Mouse (Mus musculus) Patski (cell line): ENCODE data around the gene Crim1. TPM values are rescaled to one million over a fixed set of nuclear protein-coding genes. Genes with fewer than 3 reads are reported as not detected.

Experiments
- ATAC-seq: fragments of 100-300 bp; one replicate; pipeline ENCODE4 v1.8.0; 2021
- CTCF ChIA-PET: fragments of 350-600 bp; sonication (Branson Sonifier 250); formaldehyde crosslinking; loops from one replicate; lab custom pipeline; 2022; ENCODE audit warnings: inconsistent platforms; lab: Charles Lee
- POLR2A ChIA-PET: fragments of 350-600 bp; sonication (Branson Sonifier 250); formaldehyde crosslinking; loops from one replicate; lab custom pipeline; 2022; ENCODE audit warnings: antibody characterized with exemption, inconsistent platforms; lab: Charles Lee
- DNase-seq: peaks from one replicate; pipeline ENCODE4 v3.0.0-alpha.2; 2011; ENCODE audit warnings: low read depth, low spot score
- H3K27me3 ChIP-seq: fragments of 371-371 bp; one replicate; pipeline ENCODE4 v1.5.1; 2021
- CTCF ChIP-seq: fragments of 100-300 bp; IDR thresholded peaks from one replicate; pipeline ENCODE4 v1.5.1; 2021
- in situ Hi-C: fragments of 300-500 bp; cut with MboI; formaldehyde crosslinking; loops from 3 replicates; pipeline ENCODE4 v1.11.1; 2018; ENCODE audit warnings: low pct_unique_long_range_greater_than_20kb, mixed read lengths
- polyA plus RNA-seq: library from polyadenylated mRNA; unstranded; gene quantifications from one replicate; pipeline ENCODE4 v1.2.3, GENCODE M21; 2021

Crim1 gene
- polyA plus RNA-seq, 1 experiment from 2014 or later: 243 TPM

DNA sequence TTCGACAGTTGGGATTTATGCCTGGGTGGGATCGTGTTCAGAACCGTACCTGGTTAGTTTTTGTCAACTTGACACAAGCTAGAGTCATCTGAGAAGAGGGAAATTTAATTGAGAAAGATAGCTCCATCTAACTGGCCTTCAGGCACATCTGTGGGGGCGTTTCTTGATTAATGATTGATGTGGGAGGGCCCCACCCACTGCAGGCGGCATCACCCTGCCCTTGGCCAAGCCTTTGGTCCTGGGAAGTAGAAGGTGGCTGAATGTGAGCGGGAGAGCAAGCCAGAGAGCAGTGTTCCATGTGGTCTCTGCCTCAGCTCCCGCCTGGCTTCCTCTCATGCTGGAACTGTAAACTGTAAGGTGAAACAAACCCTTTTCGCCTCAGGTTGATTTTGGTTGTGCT lies 56.5 kb downstream of the Crim1 start:
- DNase-seq (no peak), ATAC-seq (no peak)
- TF ChIP-seq CTCF: no peak
- ChIA-PET POLR2A (interaction anchor here (1.1 kb wide), 1 partner anchor 59 kb away, joined by 3 read pairs; no protein-coding TSS in a partner anchor), CTCF (interaction anchor here (1.2 to 2.0 kb wide), 3 partner anchors 9 to 61 kb away, joined by 3 to 4 read pairs (median 3); no protein-coding TSS in a partner anchor)
- no peaks in the 10 kb centered on the region for H3K27me3 ChIP-seq
- in situ Hi-C loops: no loop called here

DNA sequence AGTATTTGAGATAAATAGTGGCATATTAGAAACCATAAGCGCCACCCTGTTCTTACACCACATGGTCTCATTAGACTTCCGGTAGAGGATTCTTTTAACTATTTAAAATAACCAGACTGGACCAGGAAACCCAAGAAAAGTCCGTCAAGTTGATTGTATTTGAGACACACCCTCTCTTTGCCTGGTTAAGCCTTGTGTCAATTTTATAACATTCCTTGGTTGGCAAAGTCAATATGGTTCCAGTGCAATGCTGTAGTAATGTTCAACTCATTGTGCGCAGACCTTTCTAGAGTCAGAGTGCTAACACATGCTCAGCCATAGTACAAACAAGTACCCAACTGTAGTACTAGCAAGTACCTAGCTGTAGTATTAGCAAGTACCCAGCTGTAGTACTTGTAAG lies 61.6 kb downstream of the Crim1 start:
- no peak for TF ChIP-seq CTCF
- POLR2A ChIA-PET: no interaction called here
- CTCF ChIA-PET: interaction anchor here (2.0 kb wide), 1 partner anchor 11 kb away, joined by 8 read pairs; no protein-coding TSS in a partner anchor
- no peaks in the 10 kb centered on the region for H3K27me3 ChIP-seq
- ATAC-seq: no peak
- DNase-seq: no peak
- in situ Hi-C loops: no loop called here

DNA sequence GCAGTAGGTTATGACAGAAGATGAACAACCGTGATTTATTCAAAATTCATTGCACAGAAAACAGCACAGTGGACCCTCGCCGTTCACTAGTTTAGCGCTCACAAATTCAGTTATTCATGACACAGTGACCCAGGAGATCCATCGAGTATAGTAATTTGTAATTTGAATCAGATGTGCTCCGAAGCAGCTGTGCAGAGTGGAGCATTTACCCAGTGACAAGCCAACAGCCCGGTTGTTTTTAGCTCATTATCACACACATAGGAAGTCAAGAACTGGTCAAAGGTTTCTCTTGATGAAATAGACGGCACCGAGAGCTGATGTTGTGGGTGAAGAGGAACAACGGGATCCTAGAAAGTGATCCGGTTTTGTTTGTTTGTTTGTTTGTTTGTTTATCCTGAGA lies 64.1 kb downstream of the Crim1 start:
- POLR2A ChIA-PET: no interaction called here

DNA sequence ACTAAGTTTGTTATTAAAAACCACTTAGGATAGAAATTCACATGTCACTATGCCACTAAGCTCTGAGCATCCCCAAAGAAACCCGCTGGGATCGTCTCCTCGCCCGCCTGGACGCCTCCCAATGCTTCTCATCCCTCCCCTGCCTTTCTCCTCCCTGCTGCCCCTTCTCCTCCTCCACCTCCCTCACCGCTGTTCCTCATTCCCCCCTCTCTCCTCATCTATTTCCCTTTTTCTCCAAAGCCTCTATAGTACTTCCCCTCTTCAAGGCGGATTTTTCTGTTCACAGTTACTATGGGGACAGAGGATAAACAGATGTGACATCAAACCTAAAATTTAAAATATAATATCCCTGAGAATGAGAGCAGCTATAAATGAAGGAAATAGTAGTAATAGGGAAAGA lies 65.1 kb downstream of the Crim1 start:
- POLR2A ChIA-PET: no interaction called here
- TF ChIP-seq CTCF: no peak
- DNase-seq: no peak
- CTCF ChIA-PET: interaction anchor here (0.9 to 1.5 kb wide), 3 partner anchors 8 to 22 kb away, joined by 3 to 5 read pairs (median 4); no protein-coding TSS in a partner anchor
- H3K27me3 ChIP-seq: no peaks in the 10 kb centered on the region
- ATAC-seq: no peak
- in situ Hi-C loops: no loop called here

More for the DNA sequence above, 64.1 kb downstream of the Crim1 start:
- ATAC-seq (no peak), DNase-seq (no peak)
- in situ Hi-C loops: no loop called here
- CTCF ChIA-PET: interaction anchor here (1.5 kb wide), 1 partner anchor 23 kb away, joined by 5 read pairs; no protein-coding TSS in a partner anchor
- no peak for TF ChIP-seq CTCF
- H3K27me3 ChIP-seq: no peaks in the 10 kb centered on the region

DNA sequence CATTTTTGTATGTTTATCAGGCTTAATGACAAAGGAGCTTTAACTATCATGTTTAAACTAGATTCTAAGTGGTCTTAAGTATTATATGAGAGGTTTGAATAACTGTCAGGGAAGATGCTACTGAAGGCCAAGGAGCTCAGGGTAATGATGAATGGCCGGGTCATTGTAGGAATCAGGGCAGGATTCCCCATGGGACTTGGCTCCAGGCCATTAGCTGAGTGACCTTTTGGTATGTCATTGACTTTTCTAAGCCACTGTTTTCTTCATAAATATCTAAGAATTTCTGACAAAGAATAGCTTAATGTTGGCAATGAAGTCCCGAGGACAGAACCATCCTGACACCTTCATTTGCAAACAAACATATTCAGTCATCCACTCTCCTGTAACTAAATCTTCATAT lies 66.2 kb downstream of the Crim1 start:
- CTCF ChIA-PET: interaction anchor here (1.0 to 1.4 kb wide), 3 partner anchors 9 to 52 kb away, joined by 4 read pairs; no protein-coding TSS in a partner anchor
- TF ChIP-seq CTCF: no peak
- DNase-seq: no peak
- POLR2A ChIA-PET: interaction anchor here (1.5 kb wide), 1 partner anchor 9 kb away, joined by 4 read pairs; no protein-coding TSS in a partner anchor
- in situ Hi-C loops: no loop called here
- no peak for ATAC-seq
- H3K27me3 ChIP-seq: no peaks in the 10 kb centered on the region

DNA sequence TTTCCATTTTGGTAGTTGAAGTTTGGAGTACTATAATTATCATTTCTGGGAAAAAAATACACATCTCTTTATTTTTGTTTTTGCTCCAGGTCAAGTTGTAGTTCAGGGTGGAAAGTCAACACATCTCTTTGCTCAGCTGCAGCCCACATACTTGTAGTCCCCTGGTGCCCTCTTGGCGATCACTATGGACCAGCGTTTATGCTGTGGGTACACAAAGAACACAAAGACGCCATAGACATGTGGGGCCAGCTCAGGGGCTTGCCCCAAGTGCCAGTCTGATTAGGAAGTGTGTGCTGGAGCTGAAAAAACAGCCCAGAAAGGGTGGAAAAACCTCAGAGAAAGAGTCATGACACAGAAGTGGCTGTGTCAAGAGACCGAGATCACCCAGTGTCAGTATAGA lies 68.5 kb downstream of the Crim1 start:
- POLR2A ChIA-PET: no interaction called here
- in situ Hi-C loops: no loop called here
- ATAC-seq (no peak), DNase-seq (no peak)
- no peaks in the 10 kb centered on the region for H3K27me3 ChIP-seq
- TF ChIP-seq CTCF: no peak
- CTCF ChIA-PET: no interaction called here

DNA sequence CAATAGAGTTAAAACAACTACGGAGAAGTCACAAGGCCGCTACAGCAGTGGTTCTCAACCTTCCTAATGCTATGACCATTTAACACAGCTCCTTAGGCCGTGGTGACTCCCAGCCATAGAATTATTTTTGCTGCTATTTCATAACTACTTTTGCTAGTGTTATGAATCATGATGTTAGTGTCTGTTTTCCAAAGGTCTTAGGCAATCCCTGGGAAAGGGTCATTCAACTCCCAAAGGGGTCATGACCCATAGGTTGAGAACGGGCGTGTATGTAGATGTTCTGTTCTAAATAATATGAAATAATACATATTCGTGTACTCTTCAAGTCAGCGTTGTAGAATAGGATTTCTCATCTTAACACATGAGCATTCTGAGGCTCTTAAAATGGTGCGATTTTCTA lies 69.3 kb downstream of the Crim1 start:
- H3K27me3 ChIP-seq: no peaks in the 10 kb centered on the region
- ChIA-PET POLR2A (interaction anchor here (0.6 kb wide), 2 partner anchors 56 to 115 kb away, joined by 3 to 5 read pairs; no protein-coding TSS in a partner anchor), CTCF (no interaction called here)
- TF ChIP-seq CTCF: no peak
- in situ Hi-C loops: no loop called here
- DNase-seq (no peak), ATAC-seq (no peak)

DNA sequence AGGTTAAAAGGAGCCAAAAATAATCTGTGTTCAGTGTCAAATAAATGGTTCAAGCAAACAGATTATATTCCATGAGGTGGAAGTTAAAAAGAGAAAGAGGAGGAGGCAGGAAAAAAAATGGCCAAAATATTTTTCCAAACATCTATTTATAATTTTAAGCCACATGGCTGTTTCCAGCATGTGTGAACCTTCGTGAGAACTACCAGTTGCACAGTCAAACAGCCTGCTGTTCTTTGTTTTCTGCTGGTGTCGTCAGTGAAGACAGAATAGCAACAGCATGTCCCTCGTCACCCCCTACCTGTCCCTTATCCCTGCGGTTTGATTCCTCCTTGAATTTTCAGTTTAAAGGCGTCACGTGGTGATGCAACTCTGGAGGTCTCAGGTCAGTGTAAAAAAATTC lies 70.0 kb downstream of the Crim1 start:
- no peak for DNase-seq
- no peak for TF ChIP-seq CTCF
- in situ Hi-C loops: no loop called here
- CTCF ChIA-PET: no interaction called here
- H3K27me3 ChIP-seq: no peaks in the 10 kb centered on the region
- no peak for ATAC-seq
- POLR2A ChIA-PET: interaction anchor here (0.6 kb wide), 2 partner anchors 55 to 116 kb away, joined by 3 to 5 read pairs; no protein-coding TSS in a partner anchor

DNA sequence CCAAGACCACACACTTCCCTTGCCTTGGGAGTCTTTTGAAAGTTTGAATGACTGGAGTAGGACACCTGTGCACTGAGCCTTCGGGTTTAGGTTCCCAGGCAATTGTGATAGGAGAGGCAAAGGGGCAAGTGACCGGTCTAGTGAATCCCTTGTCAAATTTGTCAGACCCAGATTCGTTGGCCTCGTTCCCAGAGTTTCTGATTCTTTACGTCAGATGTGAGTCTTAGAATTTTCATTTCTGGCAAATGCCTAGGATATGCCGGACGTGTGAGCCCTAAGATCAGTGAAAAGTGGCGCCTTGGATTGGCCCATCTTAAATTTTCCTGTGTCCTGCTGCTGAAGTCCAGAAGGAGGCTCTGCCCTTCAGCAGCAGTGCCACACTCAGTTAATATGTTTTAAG lies 71.7 kb downstream of the Crim1 start:
- TF ChIP-seq CTCF: no peak
- in situ Hi-C loops: no loop called here
- ChIA-PET POLR2A (interaction anchor here (0.6 kb wide), 1 partner anchor 380 kb away, joined by 7 read pairs; no protein-coding TSS in a partner anchor), CTCF (interaction anchor here (1.1 to 1.4 kb wide), 3 partner anchors 11 to 74 kb away, joined by 3 to 4 read pairs (median 4); no protein-coding TSS in a partner anchor)
- ATAC-seq: no peak
- DNase-seq: no peak
- no peaks in the 10 kb centered on the region for H3K27me3 ChIP-seq

DNA sequence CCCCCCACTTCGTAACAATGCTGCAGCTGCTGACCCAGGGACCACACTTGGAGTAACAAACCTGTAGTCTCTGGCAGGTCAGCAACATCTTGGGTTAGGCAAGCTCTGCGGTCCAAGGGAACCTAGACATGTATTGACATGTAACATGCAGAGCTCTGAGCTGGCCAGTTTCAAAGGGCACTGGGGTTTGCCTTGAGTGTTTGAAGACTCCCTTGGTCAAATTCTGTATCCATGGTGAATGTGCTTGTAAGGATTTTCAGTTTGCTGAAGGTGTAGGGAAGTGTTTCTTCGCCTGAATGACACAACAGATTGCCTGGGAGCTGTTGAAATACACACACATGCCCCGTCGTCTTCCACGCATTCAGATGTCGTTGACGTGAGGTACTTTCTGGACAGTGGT lies 72.1 kb downstream of the Crim1 start:
- TF ChIP-seq CTCF: no peak
- DNase-seq: no peak
- CTCF ChIA-PET: interaction anchor here (1.1 to 1.9 kb wide), 4 partner anchors 11 to 75 kb away, joined by 3 to 8 read pairs (median 4); no protein-coding TSS in a partner anchor
- in situ Hi-C loops: no loop called here
- H3K27me3 ChIP-seq: no peaks in the 10 kb centered on the region
- no peak for ATAC-seq
- POLR2A ChIA-PET: interaction anchor here (0.7 kb wide), 1 partner anchor 12 kb away, joined by 7 read pairs; no protein-coding TSS in a partner anchor

DNA sequence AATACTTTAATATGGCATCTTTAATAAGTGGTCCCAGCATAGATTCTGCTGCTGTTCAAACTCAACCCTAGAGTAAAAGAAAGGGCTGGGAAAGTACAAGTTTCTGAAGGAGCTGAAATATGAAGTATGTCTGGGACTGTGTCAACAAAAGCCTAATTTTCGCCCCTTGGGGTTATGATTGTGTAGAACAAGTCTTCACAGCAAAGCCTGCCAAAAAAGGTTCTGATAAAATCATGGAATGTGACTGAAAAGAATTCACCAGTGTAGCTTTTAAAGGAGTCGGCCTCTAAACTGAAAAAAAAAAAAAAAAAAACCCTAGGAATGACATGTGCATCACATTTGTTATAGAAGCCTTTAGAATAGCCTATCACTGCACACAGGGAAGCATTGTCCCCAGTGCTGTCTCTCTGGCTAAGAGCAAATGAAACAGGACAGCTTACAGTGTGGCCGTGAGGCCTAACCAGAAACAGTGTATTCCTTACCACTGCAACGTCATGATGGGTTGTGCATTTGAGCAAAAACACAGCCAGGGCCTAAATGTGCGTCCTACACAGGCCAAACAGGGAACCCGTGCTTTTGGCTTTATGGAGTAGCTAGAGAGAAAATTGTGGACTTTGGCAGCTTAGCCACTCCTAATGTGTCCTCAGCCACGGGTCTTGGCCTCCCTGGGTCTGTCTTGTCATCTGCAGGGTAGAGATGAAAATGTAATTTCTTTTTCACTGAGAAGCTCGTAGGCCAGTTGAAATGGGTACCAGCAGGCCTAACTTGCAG lies 72.8 kb downstream of the Crim1 start:
- ChIA-PET CTCF (interaction anchor here (1.3 to 1.9 kb wide), 4 partner anchors 10 to 32 kb away, joined by 3 to 8 read pairs (median 4); no protein-coding TSS in a partner anchor), POLR2A (interaction anchor here (0.7 kb wide), 1 partner anchor 13 kb away, joined by 7 read pairs; no protein-coding TSS in a partner anchor)
- H3K27me3 ChIP-seq: no peaks in the 10 kb centered on the region
- no peak for ATAC-seq
- no peak for DNase-seq
- in situ Hi-C loops: no loop called here
- TF ChIP-seq CTCF: no peak
